Mouse (Mus musculus): ENCODE measurements at regions not wholly inside any gene's neighbourhood (a gene's known extent, or its start where the extent isn't known, plus 50 kb on each side); places are given as distances from the start of the nearest gene placed in this dataset.

DNA sequence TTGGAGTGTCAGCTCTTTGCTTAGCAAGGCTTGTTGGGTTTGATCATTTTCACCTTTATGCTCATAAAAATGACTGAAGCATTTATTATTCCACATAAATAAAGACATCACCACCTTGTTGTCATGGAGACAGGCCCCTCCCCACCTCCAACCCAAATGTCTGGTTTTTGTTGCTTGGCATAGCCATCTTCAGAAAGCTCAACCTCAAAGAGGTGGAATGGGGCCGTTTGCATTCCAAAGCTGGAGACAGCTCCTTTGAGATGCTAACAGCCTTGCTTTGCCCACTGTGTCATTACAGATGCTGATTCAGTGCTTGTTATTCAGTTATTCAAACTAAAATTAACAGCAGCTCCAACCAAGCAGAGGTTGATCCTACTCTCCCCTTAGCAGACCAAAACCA lies 51.9 kb upstream of the Lgalsl start:
- H3K4me1 ChIP-seq (replicated peaks; ENCODE audit: control insufficient read depth, insufficient read depth, low read length) = 0 out of 2 replicates have a peak, but pooled peaks cover 2% of the 10 kb centered on the region
- no peaks in the 10 kb centered on the region for H3K36me3 ChIP-seq (ENCODE audit: control insufficient read depth, insufficient read depth)
- no peak overlapping the region for H3K4me2 ChIP-seq (ENCODE audit: low read length)
- WGBS = 13% methylated on average over 1 of the region's 1 CpGs
- no peaks in the 10 kb centered on the region for H3K27me3 ChIP-seq (replicated peaks; ENCODE audit: control insufficient read depth, insufficient read depth, low read length)
- ATAC-seq = no peak
- 0 out of 2 replicates have a peak, but pooled peaks cover 3% of the 10 kb centered on the region for H3K9me3 ChIP-seq (ENCODE audit: control insufficient read depth, low read length)
- no peak overlapping the region for H3K9ac ChIP-seq (replicated peaks; ENCODE audit: low read depth, low read length)
- no peak overlapping the region for H3K27ac ChIP-seq (ENCODE audit: low read length)
- H3K4me3 ChIP-seq (replicated peaks; ENCODE audit: low read length) = no peak overlapping the region

DNA sequence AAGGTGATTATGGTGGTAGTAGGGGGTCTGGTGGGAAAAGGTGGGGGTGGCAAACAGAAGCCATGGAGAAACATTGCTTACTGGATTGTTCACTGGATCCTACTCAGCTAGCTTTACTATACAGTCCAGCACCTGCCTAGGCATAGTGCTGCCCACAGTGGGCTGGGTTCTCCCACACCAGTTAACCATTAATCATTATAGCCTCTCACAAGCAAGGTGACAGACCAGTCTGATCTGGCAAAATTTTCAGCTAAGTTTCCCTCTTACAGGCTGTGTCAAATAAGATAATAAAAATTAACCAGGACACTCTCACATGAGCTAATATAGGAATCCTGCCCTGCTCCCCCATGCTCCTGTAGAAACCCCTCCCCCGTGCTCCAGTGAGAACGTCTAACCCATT lies 53.1 kb upstream of the Lgalsl start:
- H3K4me2 ChIP-seq (ENCODE audit: low read length) = no peak overlapping the region
- H3K27ac ChIP-seq (ENCODE audit: low read length) = no peak overlapping the region
- H3K9ac ChIP-seq (replicated peaks; ENCODE audit: low read depth, low read length) = no peak overlapping the region
- H3K27me3 ChIP-seq (replicated peaks; ENCODE audit: control insufficient read depth, insufficient read depth, low read length) = no peaks in the 10 kb centered on the region
- H3K36me3 ChIP-seq (ENCODE audit: control insufficient read depth, insufficient read depth) = no peaks in the 10 kb centered on the region
- H3K9me3 ChIP-seq (ENCODE audit: control insufficient read depth, low read length) = 0 out of 2 replicates have a peak, but pooled peaks cover 3% of the 10 kb centered on the region
- no peak for ATAC-seq
- H3K4me3 ChIP-seq (replicated peaks; ENCODE audit: low read length) = no peak overlapping the region
- no peaks in the 10 kb centered on the region for H3K4me1 ChIP-seq (replicated peaks; ENCODE audit: control insufficient read depth, insufficient read depth, low read length)
- 82% methylated on average over 2 of the region's 2 CpGs for WGBS

DNA sequence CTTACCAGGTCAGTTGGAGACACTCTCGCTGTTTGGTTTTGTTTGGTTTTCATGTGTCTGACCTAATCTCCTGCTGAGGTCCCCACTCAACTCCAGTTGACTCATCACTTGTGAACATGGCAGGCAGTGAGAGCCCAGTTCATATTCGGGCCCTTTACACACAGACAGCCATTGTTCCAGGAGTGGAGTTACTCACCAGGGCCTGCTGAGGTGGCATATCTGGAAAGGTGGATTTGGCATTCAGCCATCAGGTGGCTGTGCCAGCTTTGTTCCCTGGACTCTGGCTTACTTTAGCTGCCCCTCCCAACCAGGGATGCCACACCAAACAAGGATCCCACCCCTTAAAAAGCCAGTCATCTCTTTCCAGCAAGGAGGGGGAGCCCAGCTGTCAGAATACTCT lies 56.2 kb upstream of the Lgalsl start:
- H3K4me3 ChIP-seq (replicated peaks; ENCODE audit: low read length) = no peak overlapping the region
- 0 out of 2 replicates have a peak, but pooled peaks cover 3% of the 10 kb centered on the region for H3K9me3 ChIP-seq (ENCODE audit: control insufficient read depth, low read length)
- H3K4me1 ChIP-seq (replicated peaks; ENCODE audit: control insufficient read depth, insufficient read depth, low read length) = no peaks in the 10 kb centered on the region
- H3K9ac ChIP-seq (replicated peaks; ENCODE audit: low read depth, low read length) = no peak overlapping the region
- no peak for ATAC-seq
- no peaks in the 10 kb centered on the region for H3K27me3 ChIP-seq (replicated peaks; ENCODE audit: control insufficient read depth, insufficient read depth, low read length)
- H3K27ac ChIP-seq (ENCODE audit: low read length) = no peak overlapping the region
- 88% methylated on average over 2 of the region's 2 CpGs for WGBS
- no peak overlapping the region for H3K4me2 ChIP-seq (ENCODE audit: low read length)
- no peaks in the 10 kb centered on the region for H3K36me3 ChIP-seq (ENCODE audit: control insufficient read depth, insufficient read depth)

DNA sequence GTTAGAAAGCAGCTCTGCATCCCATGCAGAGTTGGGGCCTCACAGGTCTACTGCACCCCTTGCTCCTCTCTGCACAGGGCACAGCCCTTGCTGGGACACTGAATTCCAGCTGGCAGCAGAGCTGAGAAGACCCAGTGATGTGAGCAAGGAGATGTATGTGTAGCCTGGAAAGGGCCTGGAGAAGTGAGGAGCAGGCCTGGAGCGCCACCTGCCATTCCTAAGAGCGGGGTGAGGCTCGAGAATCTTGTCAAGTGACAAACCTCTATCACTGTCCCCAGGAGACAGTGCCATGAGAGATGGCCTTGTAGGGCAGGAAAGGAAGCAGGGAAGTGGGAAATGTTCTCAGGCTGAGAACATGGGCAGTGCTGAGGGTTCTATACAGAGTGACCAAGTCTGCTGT lies 59.6 kb upstream of the Lgalsl start:
- Histone ChIP-seq H3K4me2 (ENCODE audit: low read length) (no peak overlapping the region), H3K27ac (ENCODE audit: low read length) (no peak overlapping the region), H3K4me3 (replicated peaks; ENCODE audit: low read length) (no peak overlapping the region), H3K9ac (replicated peaks; ENCODE audit: low read depth, low read length) (no peak overlapping the region), H3K27me3 (replicated peaks; ENCODE audit: control insufficient read depth, insufficient read depth, low read length) (no peaks in the 10 kb centered on the region), H3K4me1 (replicated peaks; ENCODE audit: control insufficient read depth, insufficient read depth, low read length) (no peaks in the 10 kb centered on the region), H3K9me3 (ENCODE audit: control insufficient read depth, low read length) (0 out of 2 replicates have a peak, but pooled peaks cover 3% of the 10 kb centered on the region), H3K36me3 (ENCODE audit: control insufficient read depth, insufficient read depth) (no peaks in the 10 kb centered on the region)
- ATAC-seq = no peak
- WGBS = 79% methylated on average over 3 of the region's 3 CpGs

DNA sequence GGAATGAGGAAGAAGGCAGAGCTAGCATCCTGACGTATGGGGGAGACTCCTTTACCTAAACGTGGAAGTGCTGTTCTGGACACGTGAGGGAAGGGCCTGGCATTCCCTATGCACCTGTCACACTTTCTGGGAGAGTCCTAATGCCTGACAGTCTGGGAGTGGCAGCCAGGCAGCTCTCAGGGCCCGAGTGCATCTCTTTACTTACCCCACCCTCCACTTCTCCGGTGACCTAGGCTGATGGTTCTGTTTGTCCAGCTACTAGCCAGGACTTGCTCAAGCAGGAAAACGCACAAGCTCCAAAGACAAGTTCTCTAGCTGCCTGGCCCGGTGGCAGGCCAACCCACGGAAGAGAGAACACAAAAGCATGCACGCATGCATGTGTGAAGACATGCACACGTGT lies 60.9 kb upstream of the Lgalsl start:
- H3K36me3 ChIP-seq (ENCODE audit: control insufficient read depth, insufficient read depth) = no peaks in the 10 kb centered on the region
- WGBS = 87% methylated on average over 10 of the region's 10 CpGs
- H3K4me2 ChIP-seq (ENCODE audit: low read length) = no peak overlapping the region
- no peaks in the 10 kb centered on the region for H3K4me1 ChIP-seq (replicated peaks; ENCODE audit: control insufficient read depth, insufficient read depth, low read length)
- ATAC-seq = no peak
- no peak overlapping the region for H3K27ac ChIP-seq (ENCODE audit: low read length)
- no peaks in the 10 kb centered on the region for H3K27me3 ChIP-seq (replicated peaks; ENCODE audit: control insufficient read depth, insufficient read depth, low read length)
- no peak overlapping the region for H3K4me3 ChIP-seq (replicated peaks; ENCODE audit: low read length)
- no peak overlapping the region for H3K9ac ChIP-seq (replicated peaks; ENCODE audit: low read depth, low read length)
- no peaks in the 10 kb centered on the region for H3K9me3 ChIP-seq (ENCODE audit: control insufficient read depth, low read length)

DNA sequence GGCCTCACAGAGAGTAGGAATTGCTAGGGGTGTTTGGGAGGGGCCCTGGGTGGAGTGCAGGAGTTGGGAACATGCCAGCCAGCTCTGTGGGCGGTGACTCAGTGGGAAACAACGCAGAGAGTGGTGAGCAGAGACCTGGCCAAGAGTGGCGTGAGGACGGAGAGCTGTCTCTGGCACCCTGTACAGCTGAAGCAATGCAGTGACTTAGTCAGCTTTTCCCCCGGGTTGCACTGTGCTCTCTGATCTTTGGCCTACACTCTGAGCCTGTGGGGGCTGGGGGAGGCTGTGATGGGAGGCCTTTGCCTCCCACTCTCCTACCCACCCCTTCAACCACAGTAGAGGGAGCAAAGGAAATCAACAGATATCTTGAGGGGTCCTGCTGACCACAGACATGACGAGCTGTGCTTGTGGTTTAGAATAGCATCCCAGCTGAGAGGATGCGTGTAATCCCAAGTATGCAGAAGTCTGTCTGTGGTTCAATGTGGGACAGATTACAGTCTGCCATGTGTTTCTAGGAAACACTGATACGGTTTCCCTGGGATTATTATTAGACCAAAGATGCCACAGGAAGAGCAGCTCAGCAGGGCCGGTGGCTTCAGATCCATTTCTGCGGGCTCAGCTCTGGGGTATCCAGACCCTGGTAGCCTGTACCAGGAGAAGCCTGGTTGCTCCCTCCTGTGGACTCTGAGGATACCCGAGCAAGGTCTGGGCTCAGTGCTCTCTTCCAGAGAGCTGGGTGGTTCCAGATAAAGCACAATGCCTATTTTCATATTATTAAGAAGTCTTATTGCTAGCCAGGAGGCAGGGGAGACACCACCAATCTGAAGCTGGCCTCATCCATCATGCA lies 65.6 kb upstream of the Lgalsl start:
- 61% methylated on average over 11 of the region's 11 CpGs for WGBS
- no peaks in the 10 kb centered on the region for H3K36me3 ChIP-seq (ENCODE audit: control insufficient read depth, insufficient read depth)

DNA sequence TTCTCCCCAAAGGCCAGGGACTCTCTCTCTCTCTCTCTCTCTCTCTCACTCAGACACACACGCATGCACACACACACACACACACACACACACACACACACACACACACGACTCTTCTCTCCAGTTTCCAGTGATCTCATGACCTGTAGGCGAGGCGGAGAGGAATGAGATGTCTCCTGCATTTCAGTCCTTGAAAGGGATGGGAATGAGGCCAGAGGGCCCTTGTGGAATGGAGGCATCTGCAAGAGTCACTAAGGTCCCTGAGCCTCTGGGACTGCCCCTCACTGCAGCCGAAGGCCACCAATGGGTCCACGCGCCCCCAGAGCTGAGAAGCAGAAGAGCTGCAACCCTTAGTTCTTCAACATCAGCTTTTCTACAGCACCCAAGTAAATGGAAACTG lies 66.6 kb upstream of the Lgalsl start:
- 93% methylated on average over 7 of the region's 7 CpGs for WGBS
- Histone ChIP-seq H3K36me3 (ENCODE audit: control insufficient read depth, insufficient read depth) (no peaks in the 10 kb centered on the region), H3K4me1 (replicated peaks; ENCODE audit: control insufficient read depth, insufficient read depth, low read length) (no peaks in the 10 kb centered on the region), H3K27me3 (replicated peaks; ENCODE audit: control insufficient read depth, insufficient read depth, low read length) (no peaks in the 10 kb centered on the region), H3K9ac (replicated peaks; ENCODE audit: low read depth, low read length) (no peak overlapping the region), H3K27ac (ENCODE audit: low read length) (no peak overlapping the region), H3K9me3 (ENCODE audit: control insufficient read depth, low read length) (no peaks in the 10 kb centered on the region), H3K4me2 (ENCODE audit: low read length) (no peak overlapping the region), H3K4me3 (replicated peaks; ENCODE audit: low read length) (no peak overlapping the region)
- no peak for ATAC-seq

More for the DNA sequence above, 65.6 kb upstream of the Lgalsl start:
- Histone ChIP-seq H3K4me3 (replicated peaks; ENCODE audit: low read length) (no peak overlapping the region), H3K9ac (replicated peaks; ENCODE audit: low read depth, low read length) (no peak overlapping the region), H3K4me2 (ENCODE audit: low read length) (no peak overlapping the region), H3K27me3 (replicated peaks; ENCODE audit: control insufficient read depth, insufficient read depth, low read length) (no peaks in the 10 kb centered on the region), H3K27ac (ENCODE audit: low read length) (no peak overlapping the region), H3K4me1 (replicated peaks; ENCODE audit: control insufficient read depth, insufficient read depth, low read length) (no peaks in the 10 kb centered on the region), H3K9me3 (ENCODE audit: control insufficient read depth, low read length) (no peaks in the 10 kb centered on the region)
- no peak for ATAC-seq

DNA sequence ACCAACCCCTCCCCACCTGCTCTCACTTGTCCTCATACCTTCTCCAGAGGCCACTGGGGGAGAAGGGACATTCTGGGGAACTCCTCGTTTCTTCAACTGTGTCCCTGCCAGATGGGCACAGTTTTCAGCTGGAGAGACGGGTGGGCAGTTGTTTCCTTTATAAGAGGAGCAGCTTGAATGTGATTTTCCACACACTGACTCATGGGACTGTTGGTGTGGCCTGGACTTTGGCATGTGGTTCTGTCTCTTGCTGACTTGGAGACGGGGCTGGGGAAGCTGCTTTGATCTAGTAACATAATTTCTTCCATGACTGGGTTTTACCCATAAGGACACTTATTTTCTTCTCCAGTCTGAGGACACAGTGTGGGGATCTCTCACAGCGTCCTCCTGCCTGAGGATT lies 67.7 kb upstream of the Lgalsl start:
- H3K36me3 ChIP-seq (ENCODE audit: control insufficient read depth, insufficient read depth) = no peaks in the 10 kb centered on the region
- no peaks in the 10 kb centered on the region for H3K9me3 ChIP-seq (ENCODE audit: control insufficient read depth, low read length)
- 78% methylated on average over 4 of the region's 4 CpGs for WGBS
- no peak overlapping the region for H3K9ac ChIP-seq (replicated peaks; ENCODE audit: low read depth, low read length)
- H3K27ac ChIP-seq (ENCODE audit: low read length) = no peak overlapping the region
- H3K4me1 ChIP-seq (replicated peaks; ENCODE audit: control insufficient read depth, insufficient read depth, low read length) = no peaks in the 10 kb centered on the region
- H3K4me3 ChIP-seq (replicated peaks; ENCODE audit: low read length) = no peak overlapping the region
- no peaks in the 10 kb centered on the region for H3K27me3 ChIP-seq (replicated peaks; ENCODE audit: control insufficient read depth, insufficient read depth, low read length)
- no peak overlapping the region for H3K4me2 ChIP-seq (ENCODE audit: low read length)
- ATAC-seq = no peak

DNA sequence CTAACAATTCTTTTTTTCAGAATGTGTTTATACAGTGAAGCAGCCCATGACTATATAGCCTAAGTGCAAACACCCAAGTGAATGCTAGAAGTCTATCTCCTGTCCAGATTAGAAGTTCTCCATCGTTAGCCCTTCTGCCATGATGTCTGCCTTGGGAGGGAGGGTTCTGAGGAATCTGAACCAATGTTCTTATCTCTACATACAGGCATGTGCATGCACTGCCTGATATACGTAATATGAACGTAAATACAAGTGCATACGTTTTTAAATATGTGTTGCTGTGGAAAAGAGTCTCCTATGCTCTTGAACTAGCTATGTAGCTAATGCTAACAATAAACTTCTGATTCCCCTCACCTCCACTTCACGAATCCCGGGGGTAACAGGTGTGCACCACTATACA lies 68.9 kb upstream of the Lgalsl start:
- Histone ChIP-seq H3K27ac (ENCODE audit: low read length) (no peak overlapping the region), H3K4me3 (replicated peaks; ENCODE audit: low read length) (no peak overlapping the region), H3K4me2 (ENCODE audit: low read length) (no peak overlapping the region), H3K36me3 (ENCODE audit: control insufficient read depth, insufficient read depth) (no peaks in the 10 kb centered on the region), H3K4me1 (replicated peaks; ENCODE audit: control insufficient read depth, insufficient read depth, low read length) (no peaks in the 10 kb centered on the region), H3K27me3 (replicated peaks; ENCODE audit: control insufficient read depth, insufficient read depth, low read length) (no peaks in the 10 kb centered on the region), H3K9me3 (ENCODE audit: control insufficient read depth, low read length) (no peaks in the 10 kb centered on the region), H3K9ac (replicated peaks; ENCODE audit: low read depth, low read length) (no peak overlapping the region)
- 90% methylated on average over 6 of the region's 6 CpGs for WGBS
- no peak for ATAC-seq

Data from forebrain, embryonic 16.5 days (tissue).